Mouse (Mus musculus): ENCODE data around the gene Gab1. TPM values are rescaled to one million over a fixed set of nuclear protein-coding genes. Genes with fewer than 3 reads are reported as not detected.
A peak's percentile ranks its signal among the peaks of the same experiment; 100 is the strongest.

The Gab1 gene
- polyA plus RNA-seq, 1 experiment from 2014 or later, result 14.5 TPM

- H3K4me2 ChIP-seq (replicated peaks), result no peak overlapping the region
Measured at GRCm38 (mm10) chr8:80814087-80814791, 66.1 kb downstream of the Gab1 start.

GRCm38 (mm10) chr8:80813439-80813838 lies 66.9 kb downstream of the Gab1 start:
- ATAC-seq (ENCODE audit: low FRiP score, low read depth), result no peak
- WGBS, result 87% methylated on average over 5 of the region's 5 CpGs
- no peak overlapping the region for H3K9ac ChIP-seq (replicated peaks)
- H3K27ac ChIP-seq (replicated peaks), result no peak overlapping the region
- H3K4me3 ChIP-seq, result no peak overlapping the region
- no peaks in the 10 kb centered on the region for H3K36me3 ChIP-seq
- H3K9me3 ChIP-seq, result no peaks in the 10 kb centered on the region
- no peaks in the 10 kb centered on the region for H3K27me3 ChIP-seq
- peaks cover 21% of the 10 kb centered on the region for H3K4me1 ChIP-seq
- H3K4me2 ChIP-seq (replicated peaks), result no peak overlapping the region

More at GRCm38 (mm10) chr8:80814087-80814791, 66.1 kb downstream of the Gab1 start:
- Histone ChIP-seq H3K4me1 (peaks cover 17% of the 10 kb centered on the region; the same call in 1 of the 2 replicates), H3K9ac (replicated peaks) (no peak overlapping the region), H3K36me3 (no peaks in the 10 kb centered on the region), H3K27ac (replicated peaks) (no peak overlapping the region), H3K4me3 (no peak overlapping the region), H3K9me3 (no peaks in the 10 kb centered on the region), H3K27me3 (no peaks in the 10 kb centered on the region)
- peak; percentile 68 for ATAC-seq (ENCODE audit: low FRiP score, low read depth)
- WGBS, result 63% methylated on average over 13 of the region's 13 CpGs

DNA sequence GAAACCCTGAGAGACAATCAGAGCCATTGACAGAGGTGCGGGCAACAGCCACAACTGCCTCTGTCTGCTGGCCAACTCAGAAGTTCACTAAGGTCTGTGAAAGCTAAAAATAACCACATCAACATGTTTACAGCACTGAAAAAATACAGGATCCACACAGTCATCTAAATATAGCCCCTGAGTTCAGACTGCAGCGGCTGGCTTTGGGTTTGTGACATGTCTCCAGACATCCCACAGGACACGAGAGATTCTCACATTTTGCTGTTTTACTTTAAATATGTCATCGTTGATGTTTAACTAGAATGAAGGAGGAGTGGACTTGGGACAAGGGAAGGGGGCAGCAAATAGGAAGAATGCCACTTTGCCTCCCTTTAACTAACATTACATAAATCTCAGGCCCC lies 68.7 kb downstream of the Gab1 start:
- no peak overlapping the region for H3K4me2 ChIP-seq (replicated peaks)
- ATAC-seq (ENCODE audit: low FRiP score, low read depth), result no peak
- H3K27ac ChIP-seq (replicated peaks), result no peak overlapping the region
- no peaks in the 10 kb centered on the region for H3K9me3 ChIP-seq
- H3K4me3 ChIP-seq, result no peak overlapping the region
- H3K27me3 ChIP-seq, result no peaks in the 10 kb centered on the region
- no peak overlapping the region for H3K9ac ChIP-seq (replicated peaks)
- WGBS, result 90% methylated on average over 4 of the region's 4 CpGs
- peaks cover 29% of the 10 kb centered on the region for H3K4me1 ChIP-seq
- no peaks in the 10 kb centered on the region for H3K36me3 ChIP-seq

DNA sequence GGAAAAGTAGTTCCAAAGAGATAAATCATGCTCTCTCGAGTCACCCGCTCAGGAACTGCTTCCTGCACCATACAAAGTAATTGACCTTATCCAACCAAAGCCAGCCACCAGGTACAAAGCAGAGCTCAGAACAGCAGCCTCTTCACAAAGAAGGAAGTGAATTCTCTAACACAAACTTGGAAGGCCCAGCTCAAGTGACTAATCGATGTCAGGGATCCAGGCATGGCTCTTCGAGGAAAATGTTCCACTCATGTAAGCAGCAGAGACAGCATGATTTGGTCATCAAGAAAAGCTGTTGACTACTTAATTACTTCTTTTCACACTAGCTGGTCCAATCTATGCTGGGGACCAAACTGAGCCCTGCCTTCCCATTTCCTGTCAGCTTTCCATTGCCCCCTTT lies 69.4 kb downstream of the Gab1 start:
- 83% methylated on average over 4 of the region's 4 CpGs for WGBS
- Histone ChIP-seq H3K9me3 (no peaks in the 10 kb centered on the region), H3K4me1 (peaks cover 29% of the 10 kb centered on the region), H3K4me3 (no peak overlapping the region), H3K4me2 (replicated peaks) (no peak overlapping the region), H3K27me3 (no peaks in the 10 kb centered on the region), H3K9ac (replicated peaks) (no peak overlapping the region), H3K27ac (replicated peaks) (no peak overlapping the region), H3K36me3 (no peaks in the 10 kb centered on the region)
- no peak for ATAC-seq (ENCODE audit: low FRiP score, low read depth)

- H3K36me3 ChIP-seq, result no peaks in the 10 kb centered on the region
- 93% methylated on average over 5 of the region's 5 CpGs for WGBS
- no peaks in the 10 kb centered on the region for H3K9me3 ChIP-seq
- H3K4me3 ChIP-seq, result no peak overlapping the region
- H3K9ac ChIP-seq (replicated peaks), result no peak overlapping the region
- no peak overlapping the region for H3K4me2 ChIP-seq (replicated peaks)
- H3K27me3 ChIP-seq, result no peaks in the 10 kb centered on the region
- peaks cover 29% of the 10 kb centered on the region for H3K4me1 ChIP-seq
- no peak overlapping the region for H3K27ac ChIP-seq (replicated peaks)
- ATAC-seq (ENCODE audit: low FRiP score, low read depth), result no peak
Measured at GRCm38 (mm10) chr8:80810442-80810841, 69.9 kb downstream of the Gab1 start.

- Histone ChIP-seq H3K27ac (replicated peaks) (peak overlapping the region; percentile 54), H3K36me3 (no peaks in the 10 kb centered on the region), H3K27me3 (no peaks in the 10 kb centered on the region), H3K4me3 (no peak overlapping the region), H3K4me1 (peaks cover 32% of the 10 kb centered on the region), H3K9ac (replicated peaks) (no peak overlapping the region), H3K9me3 (no peaks in the 10 kb centered on the region), H3K4me2 (replicated peaks) (no peak overlapping the region)
- peak; percentile 27; the same call in 1 of the 2 replicates for ATAC-seq (ENCODE audit: low FRiP score, low read depth)
- 51% methylated on average over 13 of the region's 13 CpGs for WGBS
Measured at GRCm38 (mm10) chr8:80807807-80808505, 72.4 kb downstream of the Gab1 start.

GRCm38 (mm10) chr8:80804066-80804619 lies 76.2 kb downstream of the Gab1 start:
- 49% methylated on average over 4 of the region's 4 CpGs for WGBS
- no peak overlapping the region for H3K9ac ChIP-seq (replicated peaks)
- no peaks in the 10 kb centered on the region for H3K36me3 ChIP-seq
- H3K4me2 ChIP-seq (replicated peaks), result no peak overlapping the region
- H3K4me1 ChIP-seq, result peaks cover 32% of the 10 kb centered on the region
- no peak for ATAC-seq (ENCODE audit: low FRiP score, low read depth)
- no peaks in the 10 kb centered on the region for H3K27me3 ChIP-seq
- no peak overlapping the region for H3K4me3 ChIP-seq
- H3K9me3 ChIP-seq, result 0 out of 2 replicates have a peak, but pooled peaks cover 3% of the 10 kb centered on the region
- H3K27ac ChIP-seq (replicated peaks), result no peak overlapping the region

- Histone ChIP-seq H3K4me1 (peaks cover 6% of the 10 kb centered on the region), H3K9ac (replicated peaks) (no peak overlapping the region), H3K9me3 (0 out of 2 replicates have a peak, but pooled peaks cover 6% of the 10 kb centered on the region), H3K4me2 (replicated peaks) (no peak overlapping the region), H3K36me3 (no peaks in the 10 kb centered on the region), H3K27ac (replicated peaks) (no peak overlapping the region), H3K4me3 (no peak overlapping the region), H3K27me3 (no peaks in the 10 kb centered on the region)
- no peak for ATAC-seq (ENCODE audit: low FRiP score, low read depth)
- 92% methylated on average over 3 of the region's 3 CpGs for WGBS
Measured at GRCm38 (mm10) chr8:80798778-80799177, 81.5 kb downstream of the Gab1 start.

- H3K4me3 ChIP-seq, result no peak overlapping the region
- 0 out of 2 replicates have a peak, but pooled peaks cover 6% of the 10 kb centered on the region for H3K9me3 ChIP-seq
- H3K27me3 ChIP-seq, result no peaks in the 10 kb centered on the region
- 84% methylated on average over 7 of the region's 7 CpGs for WGBS
- H3K4me1 ChIP-seq, result peaks cover under 1% of the 10 kb centered on the region; the same call in 1 of the 2 replicates
- H3K9ac ChIP-seq (replicated peaks), result no peak overlapping the region
- no peak overlapping the region for H3K4me2 ChIP-seq (replicated peaks)
- no peaks in the 10 kb centered on the region for H3K36me3 ChIP-seq
- ATAC-seq (ENCODE audit: low FRiP score, low read depth), result no peak
- no peak overlapping the region for H3K27ac ChIP-seq (replicated peaks)
Measured at GRCm38 (mm10) chr8:80798198-80798777, 82.0 kb downstream of the Gab1 start.

DNA sequence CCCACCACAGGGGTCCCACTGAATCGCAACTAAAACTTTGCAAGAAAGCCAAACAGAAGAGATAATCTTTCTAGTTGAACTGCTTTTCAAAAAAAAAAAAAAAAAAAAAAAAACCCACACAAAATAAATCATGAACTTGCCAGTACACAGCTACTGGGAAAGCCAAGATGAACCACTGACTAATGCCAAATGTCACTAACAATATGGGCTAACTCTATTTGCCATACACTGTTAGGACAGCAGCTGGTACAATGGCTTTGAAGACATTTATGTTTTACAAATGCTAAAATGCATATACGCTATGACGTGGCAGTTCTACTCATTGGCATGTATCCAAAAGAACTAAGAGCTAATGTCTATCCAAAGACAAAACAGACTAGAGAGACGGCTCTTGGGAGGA lies 84.2 kb downstream of the Gab1 start:
- no peak overlapping the region for H3K9ac ChIP-seq (replicated peaks)
- H3K9me3 ChIP-seq, result 0 out of 2 replicates have a peak, but pooled peaks cover 6% of the 10 kb centered on the region
- 0 out of 2 replicates have a peak, but pooled peaks cover 2% of the 10 kb centered on the region for H3K36me3 ChIP-seq
- H3K4me2 ChIP-seq (replicated peaks), result no peak overlapping the region
- 80% methylated on average over 4 of the region's 4 CpGs for WGBS
- H3K27ac ChIP-seq (replicated peaks), result no peak overlapping the region
- H3K4me3 ChIP-seq, result no peak overlapping the region
- no peaks in the 10 kb centered on the region for H3K27me3 ChIP-seq
- H3K4me1 ChIP-seq, result no peaks in the 10 kb centered on the region
- no peak for ATAC-seq (ENCODE audit: low FRiP score, low read depth)

DNA sequence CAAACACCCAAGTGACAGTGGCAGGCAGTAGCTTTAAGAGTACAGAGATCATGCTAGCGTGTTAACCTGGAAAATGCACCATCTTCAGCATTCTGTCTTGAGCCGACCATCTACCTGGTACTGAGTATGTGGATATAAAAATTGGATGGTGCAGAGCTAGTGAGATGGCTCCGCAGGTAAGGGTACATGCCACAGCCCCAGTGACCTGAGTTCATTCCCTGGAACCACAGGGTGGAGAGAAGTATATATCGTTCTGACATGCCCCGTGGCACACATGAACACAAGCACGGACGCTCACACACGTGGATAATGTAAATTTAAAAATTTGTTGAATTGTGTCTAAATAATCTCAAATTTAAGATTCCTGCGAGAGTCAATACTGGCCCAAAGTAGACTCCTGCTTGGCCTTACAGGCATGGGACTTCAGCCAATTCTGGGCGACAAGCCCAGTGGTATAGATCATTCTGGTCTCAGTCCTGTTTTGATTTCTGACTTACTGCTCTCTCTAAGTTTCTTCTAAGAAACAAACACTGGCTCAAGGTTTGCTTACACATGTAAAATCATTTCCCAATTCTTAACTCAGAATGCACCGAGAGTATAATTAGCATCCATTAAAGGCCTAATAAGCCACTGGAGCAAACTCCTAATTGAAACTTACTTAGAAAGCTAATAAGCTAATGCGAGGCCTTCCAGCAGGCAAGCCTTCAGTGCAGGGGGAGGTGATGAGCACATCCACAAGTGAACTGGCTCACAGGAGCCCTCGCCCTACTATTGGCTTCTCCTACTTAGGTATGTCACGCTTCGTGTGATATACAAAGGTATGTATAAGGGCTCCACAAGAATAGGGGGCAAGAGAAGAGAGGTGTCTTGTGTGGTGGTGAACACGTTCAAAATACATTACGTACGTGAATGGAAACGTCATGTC lies 85.5 kb downstream of the Gab1 start:
- no peaks in the 10 kb centered on the region for H3K27me3 ChIP-seq
- WGBS, result 92% methylated on average over 19 of the region's 19 CpGs
- no peaks in the 10 kb centered on the region for H3K4me1 ChIP-seq
- no peak for ATAC-seq (ENCODE audit: low FRiP score, low read depth)
- no peak overlapping the region for H3K4me3 ChIP-seq
- 0 out of 2 replicates have a peak, but pooled peaks cover 3% of the 10 kb centered on the region for H3K36me3 ChIP-seq
- no peak overlapping the region for H3K27ac ChIP-seq (replicated peaks)
- no peak overlapping the region for H3K9ac ChIP-seq (replicated peaks)
- H3K9me3 ChIP-seq, result 0 out of 2 replicates have a peak, but pooled peaks cover 6% of the 10 kb centered on the region
- no peak overlapping the region for H3K4me2 ChIP-seq (replicated peaks)

All from midbrain, embryonic 12.5 days (tissue).